Mouse (Mus musculus): Measurements from ENCODE around the gene Pclo.
"Not testable (repeated sequence)": the region's sequence is repeated elsewhere in the genome, so short reads cannot be mapped to it uniquely, and the experiment has no call there.

Gene Pclo

GRCm38 (mm10) chr5:14680419-14680818 is 165.7 kb downstream of the Pclo start:
- no peak for DNase-seq (ENCODE audit: low read depth, low spot score)

- DNase-seq (ENCODE audit: low read depth, low spot score) = no peak
These were observed 177.3 kb downstream of the Pclo start for GRCm38 (mm10) chr5:14691995-14692394.

- no peak for DNase-seq (ENCODE audit: low read depth, low spot score)
These were observed 182.0 kb downstream of the Pclo start for GRCm38 (mm10) chr5:14696745-14697144.

- no peak for DNase-seq (ENCODE audit: low read depth, low spot score)
These were observed 186.2 kb downstream of the Pclo start for GRCm38 (mm10) chr5:14700900-14701299.

- DNase-seq (ENCODE audit: low read depth, low spot score) = no peak
These were observed 190.7 kb downstream of the Pclo start for GRCm38 (mm10) chr5:14705423-14705822.

GRCm38 (mm10) chr5:14707311-14707710 is 192.6 kb downstream of the Pclo start:
- no peak for DNase-seq (ENCODE audit: low read depth, low spot score)

GRCm38 (mm10) chr5:14723576-14723975 is 208.9 kb downstream of the Pclo start:
- no peak for DNase-seq (ENCODE audit: low read depth, low spot score)

- no peak for DNase-seq (ENCODE audit: low read depth, low spot score)
These were observed 214.0 kb downstream of the Pclo start for GRCm38 (mm10) chr5:14728676-14729253.

GRCm38 (mm10) chr5:14750882-14751281 is 236.2 kb downstream of the Pclo start:
- no peak for DNase-seq (ENCODE audit: low read depth, low spot score)

- DNase-seq (ENCODE audit: low read depth, low spot score) = peak; percentile 3
These were observed 252.0 kb downstream of the Pclo start for GRCm38 (mm10) chr5:14766686-14767085.

- DNase-seq (ENCODE audit: low read depth, low spot score) = no peak
These were observed 267.8 kb downstream of the Pclo start for GRCm38 (mm10) chr5:14782362-14783082.

- DNase-seq (ENCODE audit: low read depth, low spot score) = no peak
These were observed 279.2 kb downstream of the Pclo start for GRCm38 (mm10) chr5:14793891-14794290.

GRCm38 (mm10) chr5:14807136-14807535 is 292.4 kb downstream of the Pclo start:
- peak; percentile 73 for DNase-seq (ENCODE audit: low read depth, low spot score)

GRCm38 (mm10) chr5:14833165-14833860 is 318.6 kb downstream of the Pclo start:
- no peak for DNase-seq (ENCODE audit: low read depth, low spot score)

- DNase-seq (ENCODE audit: low read depth, low spot score) = no peak
These were observed 319.7 kb downstream of the Pclo start for GRCm38 (mm10) chr5:14834155-14834991.

GRCm38 (mm10) chr5:14853650-14854049 is 338.9 kb downstream of the Pclo start:
- DNase-seq (ENCODE audit: low read depth, low spot score) = no peak

GRCm38 (mm10) chr5:14885291-14885690 is 370.6 kb downstream of the Pclo start:
- DNase-seq (ENCODE audit: low read depth, low spot score) = not testable (repeated sequence)

GRCm38 (mm10) chr5:14892242-14892641 is 377.5 kb downstream of the Pclo start:
- DNase-seq (ENCODE audit: low read depth, low spot score) = no peak

GRCm38 (mm10) chr5:14903539-14903938 is 388.8 kb downstream of the Pclo start:
- DNase-seq (ENCODE audit: low read depth, low spot score) = not testable (repeated sequence)

Measured in ES-CJ7 (cell line).